Mouse (Mus musculus): ENCODE data around the gene Tet2.

- TF ChIP-seq CTCF (IDR thresholded peaks at IDR 0.05; ENCODE audit: low read depth, low read length): no peak
- TF ChIP-seq POLR2A (IDR thresholded peaks at IDR 0.05; ENCODE audit: borderline replicate concordance, low read depth, low read length): no peak
Measured at GRCm38 (mm10) chr3:133435774-133436148, 109.2 kb downstream of the Tet2 start.

All from bone marrow macrophage, adult 2 months (primary cell).